Mouse (Mus musculus): ENCODE measurements around the gene Cntn6.

- TF ChIP-seq ELF1 (IDR thresholded peaks at IDR 0.05; ENCODE audit: low read depth, low read length) (no peak), CTCF (conservative IDR thresholded peaks at IDR 0.05 in 1 of 2, IDR thresholded peaks at IDR 0.05 in 1 of 2; ENCODE audit: low read depth in 2 of 2, low read length in 2 of 2) (no peak), GABPA (IDR thresholded peaks at IDR 0.05; ENCODE audit: insufficient replicate concordance, low read depth, low read length) (no peak), POLR2A (IDR thresholded peaks at IDR 0.05; ENCODE audit: low read depth, low read length) (no peak), EP300 (IDR thresholded peaks at IDR 0.05; ENCODE audit: low read length) (no peak)
These were observed 187.4 kb downstream of the Cntn6 start for GRCm38 (mm10) chr6:104679809-104680495.

Measured in CH12.LX (cell line).